Mouse (Mus musculus) midbrain, embryonic 12.5 days (tissue): ENCODE data around the gene Elmo2. TPM values are rescaled to one million over a fixed set of nuclear protein-coding genes. Genes with fewer than 3 reads are reported as not detected.

ENCODE experiments used
- ATAC-seq: fragments of 200-750 bp; cut with Nextera tagmentation; 2 replicates; pipeline ENCODE4 v1.8.0; 2017; ENCODE audit warnings: low read depth, moderate TSS enrichment, moderate library complexity; ENCODE audit not compliant: low FRiP score
- H3K27ac ChIP-seq: fragments of 300-500 bp; sonication (generic); replicated peaks from 2 replicates; pipeline ENCODE4 v1.5.1; 2016; ENCODE audit warnings: mild to moderate bottlenecking
- H3K27me3 ChIP-seq: fragments of 300-500 bp; sonication (generic); 2 replicates; pipeline ENCODE4 v1.6.1; 2016; ENCODE audit warnings: mild to moderate bottlenecking
- H3K36me3 ChIP-seq: fragments of 300-500 bp; sonication (generic); 2 replicates; pipeline ENCODE4 v1.6.1; 2016
- H3K4me1 ChIP-seq: fragments of 300-500 bp; sonication (generic); 2 replicates; pipeline ENCODE4 v1.6.1; 2016
- H3K4me2 ChIP-seq: fragments of 300-500 bp; sonication (generic); replicated peaks from 2 replicates; pipeline ENCODE4 v1.6.1; 2016; ENCODE audit warnings: mild to moderate bottlenecking, moderate library complexity
- H3K4me3 ChIP-seq: fragments of 300-500 bp; sonication (generic); 2 replicates; pipeline ENCODE4 v1.5.1; 2016; ENCODE audit warnings: mild to moderate bottlenecking
- H3K9ac ChIP-seq: fragments of 300-500 bp; sonication (generic); replicated peaks from 2 replicates; pipeline ENCODE4 v1.6.1; 2016; ENCODE audit warnings: mild to moderate bottlenecking, moderate library complexity
- H3K9me3 ChIP-seq: fragments of 300-500 bp; sonication (generic); 2 replicates; pipeline ENCODE4 v1.6.1; 2016; ENCODE audit warnings: mild to moderate bottlenecking
- WGBS: fragments of 180-500 bp; shearing (Covaris S2); methylation state at CpG from one replicate; pipeline ENCODE4 v1.1.7; 2016; 5-methylcytosine and 5-hydroxymethylcytosine counted together
- polyA plus RNA-seq: library from polyadenylated mRNA; unstranded; fragments of >200 nt; fragmentation: Nextera tagmentation; extraction: Ambion mirVana; gene quantifications from 2 replicates; pipeline ENCODE4 v1.2.1, GENCODE M21; 2016

Elmo2 gene
- polyA plus RNA-seq, 1 experiment from 2014 or later: 88.2 TPM

GRCm38 (mm10) chr2:165321981-165322735 is 4.1 kb downstream of the Elmo2 start:
- 90% methylated on average over 22 of the region's 22 CpGs for WGBS
- H3K4me3 ChIP-seq: no peak overlapping the region

DNA sequence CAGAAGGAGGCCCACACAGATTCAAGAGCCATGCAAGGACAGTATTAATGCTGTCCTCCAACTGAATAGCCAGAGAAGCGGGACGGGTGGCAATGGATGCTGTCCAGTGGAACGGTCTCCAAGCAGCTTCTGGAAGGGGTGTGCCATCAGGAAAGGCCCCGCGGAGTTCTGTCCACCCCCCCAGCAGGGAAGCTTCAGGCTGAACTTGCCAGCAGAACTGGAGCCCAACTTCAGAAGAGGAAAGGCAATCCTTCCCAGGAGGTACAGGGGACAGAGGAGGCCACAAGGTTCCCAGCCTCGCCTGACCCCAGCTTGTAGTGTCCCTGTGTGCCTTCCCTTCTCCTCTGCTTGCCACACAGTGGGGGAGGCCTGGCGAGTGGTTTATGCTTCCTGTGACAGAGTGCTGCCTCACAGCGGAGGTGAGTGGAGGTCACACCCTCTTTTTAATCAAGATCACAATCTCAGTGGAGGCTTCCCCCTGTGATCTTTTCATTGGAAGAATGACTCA is 4.8 kb downstream of the Elmo2 start:
- no peaks in the 10 kb centered on the region for H3K36me3 ChIP-seq
- no peak for ATAC-seq
- no peak overlapping the region for H3K9ac ChIP-seq
- 59% methylated on average over 8 of the region's 8 CpGs for WGBS
- no peaks in the 10 kb centered on the region for H3K9me3 ChIP-seq
- no peak overlapping the region for H3K4me2 ChIP-seq
- H3K4me1 ChIP-seq: peaks cover 80% of the 10 kb centered on the region
- peak overlapping the region; percentile 36; the same call in 1 of the 2 replicates for H3K27ac ChIP-seq
- H3K4me3 ChIP-seq: no peak overlapping the region
- peaks cover 32% of the 10 kb centered on the region for H3K27me3 ChIP-seq

More at GRCm38 (mm10) chr2:165321981-165322735, 4.1 kb downstream of the Elmo2 start:
- Histone ChIP-seq H3K27ac (no peak overlapping the region), H3K4me2 (no peak overlapping the region), H3K9ac (no peak overlapping the region), H3K9me3 (no peaks in the 10 kb centered on the region), H3K36me3 (no peaks in the 10 kb centered on the region), H3K4me1 (peaks cover 78% of the 10 kb centered on the region), H3K27me3 (peaks cover 32% of the 10 kb centered on the region)
- no peak for ATAC-seq

DNA sequence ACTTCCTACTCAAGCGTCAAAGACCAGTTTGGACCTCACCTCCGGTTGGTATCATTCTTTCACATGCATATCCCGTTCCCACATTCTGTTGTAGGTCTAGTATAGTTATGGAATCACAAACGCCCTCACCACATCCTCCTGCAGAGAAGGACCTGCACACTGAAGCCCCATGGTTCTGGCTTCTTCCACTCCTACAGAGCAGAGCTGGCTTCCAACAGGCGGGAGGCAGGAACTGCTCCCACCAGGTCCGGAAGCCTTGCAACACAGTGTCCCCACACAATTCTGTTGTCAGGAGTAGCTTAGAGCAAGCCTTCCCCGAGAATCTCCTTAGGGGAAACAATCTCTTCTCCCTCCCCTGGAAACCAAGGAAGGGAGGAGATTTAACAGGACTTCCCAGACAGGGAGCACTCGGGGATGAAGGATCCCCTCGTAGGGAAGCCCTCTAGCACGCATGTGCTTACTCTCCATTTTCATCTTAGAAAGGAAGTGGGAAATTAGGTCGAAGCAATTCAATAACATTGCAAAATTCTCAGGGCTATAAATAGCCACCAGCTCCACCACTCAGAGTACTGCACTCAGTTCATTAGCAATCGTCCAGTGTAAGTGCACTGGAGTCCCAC is 5.6 kb downstream of the Elmo2 start:
- peaks cover 40% of the 10 kb centered on the region for H3K27me3 ChIP-seq
- peaks cover 4% of the 10 kb centered on the region for H3K36me3 ChIP-seq
- no peak overlapping the region for H3K4me3 ChIP-seq
- ATAC-seq: no peak
- no peak overlapping the region for H3K4me2 ChIP-seq
- no peak overlapping the region for H3K27ac ChIP-seq
- no peaks in the 10 kb centered on the region for H3K9me3 ChIP-seq
- no peak overlapping the region for H3K9ac ChIP-seq
- WGBS: 72% methylated on average over 12 of the region's 12 CpGs
- peaks cover 87% of the 10 kb centered on the region for H3K4me1 ChIP-seq

- ATAC-seq: no peak
- Histone ChIP-seq H3K4me1 (peaks cover 84% of the 10 kb centered on the region), H3K36me3 (peaks cover 16% of the 10 kb centered on the region), H3K9ac (no peak overlapping the region), H3K4me2 (no peak overlapping the region), H3K9me3 (no peaks in the 10 kb centered on the region), H3K4me3 (no peak overlapping the region), H3K27ac (no peak overlapping the region), H3K27me3 (peaks cover 51% of the 10 kb centered on the region)
- 78% methylated on average over 4 of the region's 4 CpGs for WGBS
Measured at GRCm38 (mm10) chr2:165319503-165319902, 6.8 kb downstream of the Elmo2 start.

DNA sequence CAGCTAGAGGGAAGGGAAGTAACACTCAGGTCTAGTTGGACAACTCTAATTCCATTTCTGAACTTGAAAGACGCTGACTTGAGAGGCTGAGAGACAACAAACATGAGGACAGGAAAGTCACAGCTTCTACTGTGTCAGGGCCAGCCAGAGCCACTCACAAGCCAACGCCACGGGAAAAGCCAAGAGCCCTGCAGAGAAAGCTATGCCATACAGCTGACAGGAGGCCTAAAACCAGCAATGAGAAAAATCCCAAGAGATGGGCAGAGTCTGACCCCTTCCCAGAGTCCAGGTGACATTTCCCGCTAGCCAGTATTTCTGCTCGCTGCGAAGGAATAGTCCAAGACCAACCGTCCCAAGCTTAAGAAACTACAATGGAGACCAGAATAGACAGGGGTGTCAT is 7.3 kb downstream of the Elmo2 start:
- H3K4me1 ChIP-seq: peaks cover 84% of the 10 kb centered on the region
- no peak for ATAC-seq

DNA sequence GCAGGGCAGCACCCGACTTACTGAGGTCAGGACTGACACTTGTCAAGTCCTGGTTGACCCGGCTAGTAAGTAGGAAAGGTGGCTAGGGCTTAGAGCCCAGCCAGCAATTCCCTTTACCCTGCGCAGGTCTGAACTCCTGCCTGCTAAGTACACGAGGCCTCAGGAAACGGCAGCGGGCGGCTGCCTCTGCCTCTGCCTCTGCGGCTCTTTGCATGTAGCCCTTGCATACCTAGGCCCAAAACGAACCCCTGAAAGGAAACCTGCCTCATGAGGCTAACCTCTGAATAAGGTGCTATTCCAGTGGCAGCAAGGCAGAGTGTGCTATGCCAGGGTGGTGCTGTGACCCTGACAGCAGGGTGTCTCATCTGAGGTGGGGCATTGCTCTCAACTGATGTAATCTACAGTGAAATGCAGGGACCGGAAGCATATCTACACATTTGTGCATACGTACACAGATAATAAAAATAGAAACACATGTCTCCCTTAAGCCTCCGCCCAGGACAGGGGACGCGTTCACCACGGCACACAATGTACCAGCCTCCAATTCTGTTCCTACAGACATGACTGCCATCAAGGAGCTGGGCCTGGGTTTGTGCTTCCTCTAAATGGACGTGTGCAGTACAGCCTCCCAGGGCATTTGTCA is 8.5 kb downstream of the Elmo2 start:
- Histone ChIP-seq H3K27ac (peak overlapping the region; percentile 93), H3K4me3 (no peak overlapping the region), H3K9me3 (no peaks in the 10 kb centered on the region), H3K4me1 (peaks cover 79% of the 10 kb centered on the region), H3K4me2 (peak overlapping the region; percentile 42), H3K36me3 (peaks cover 31% of the 10 kb centered on the region), H3K27me3 (peaks cover 62% of the 10 kb centered on the region), H3K9ac (peak overlapping the region; percentile 22)
- whole genome bisulfite sequencing: 40% methylated on average over 16 of the region's 16 CpGs
- no peak for ATAC-seq

More for the DNA sequence above, 7.3 kb downstream of the Elmo2 start:
- peaks cover 21% of the 10 kb centered on the region for H3K36me3 ChIP-seq
- H3K9me3 ChIP-seq: no peaks in the 10 kb centered on the region
- no peak overlapping the region for H3K27ac ChIP-seq
- 86% methylated on average over 7 of the region's 7 CpGs for WGBS
- peaks cover 57% of the 10 kb centered on the region for H3K27me3 ChIP-seq
- no peak overlapping the region for H3K9ac ChIP-seq
- no peak overlapping the region for H3K4me3 ChIP-seq
- H3K4me2 ChIP-seq: no peak overlapping the region

- H3K4me2 ChIP-seq: peak overlapping the region; percentile 42
- WGBS: 4% methylated on average over 9 of the region's 9 CpGs
- H3K27me3 ChIP-seq: peaks cover 69% of the 10 kb centered on the region
- peaks cover 75% of the 10 kb centered on the region for H3K4me1 ChIP-seq
- H3K36me3 ChIP-seq: peaks cover 38% of the 10 kb centered on the region
- H3K9me3 ChIP-seq: no peaks in the 10 kb centered on the region
- peak overlapping the region; percentile 29 for H3K9ac ChIP-seq
- peak; percentile 92 for ATAC-seq
- H3K4me3 ChIP-seq: peak overlapping the region; percentile 7; the same call in 1 of the 2 replicates
- H3K27ac ChIP-seq: peak overlapping the region; percentile 93
Measured at GRCm38 (mm10) chr2:165316837-165317473, 9.3 kb downstream of the Elmo2 start.

DNA sequence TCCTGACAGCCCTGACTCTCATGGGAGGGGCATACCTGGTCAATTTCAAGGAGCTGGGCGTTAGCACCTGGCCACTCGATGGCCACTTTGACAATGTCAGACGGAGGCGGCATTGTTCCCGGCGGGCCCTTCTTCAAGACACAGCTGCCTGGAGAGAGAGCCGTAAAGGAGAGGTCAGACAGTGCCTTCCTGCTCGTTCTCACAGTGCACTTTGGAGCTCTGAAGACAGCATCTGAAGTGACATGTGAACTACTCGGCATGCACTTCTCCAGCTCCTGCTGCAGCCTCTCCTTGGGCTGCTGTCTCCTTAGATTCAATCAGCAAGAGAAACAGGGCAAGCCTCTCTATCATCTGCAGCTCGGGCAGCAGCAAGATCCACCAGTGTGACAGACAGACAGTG is 10.1 kb downstream of the Elmo2 start:
- H3K27ac ChIP-seq: peak overlapping the region; percentile 93
- H3K4me2 ChIP-seq: peak overlapping the region; percentile 42
- H3K9me3 ChIP-seq: no peaks in the 10 kb centered on the region
- H3K36me3 ChIP-seq: peaks cover 43% of the 10 kb centered on the region
- no peak; the same call in 1 of the 2 replicates for ATAC-seq
- peaks cover 75% of the 10 kb centered on the region for H3K4me1 ChIP-seq
- H3K27me3 ChIP-seq: peaks cover 67% of the 10 kb centered on the region
- H3K9ac ChIP-seq: peak overlapping the region; percentile 29
- WGBS: 39% methylated on average over 10 of the region's 10 CpGs
- peak overlapping the region; percentile 7; the same call in 1 of the 2 replicates for H3K4me3 ChIP-seq

DNA sequence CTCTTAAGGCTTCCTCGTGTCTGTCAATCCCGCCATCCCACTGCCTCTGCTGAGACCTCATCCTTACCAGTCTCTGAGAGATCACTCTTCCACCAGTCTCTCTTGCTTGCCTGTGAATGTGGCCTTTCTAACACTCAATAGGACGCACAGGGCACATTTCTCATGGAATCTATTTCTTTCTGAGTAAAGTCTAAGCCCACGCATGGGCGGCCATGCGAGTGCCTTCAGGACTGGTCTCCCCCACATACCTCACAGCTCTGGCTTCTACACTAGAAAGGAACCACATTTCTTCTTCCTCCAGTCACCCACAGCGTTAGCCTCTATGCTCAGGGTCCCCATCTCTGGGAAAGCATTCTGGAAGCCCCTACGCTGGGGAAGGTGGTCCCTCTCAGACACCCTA is 12.1 kb downstream of the Elmo2 start:
- H3K9ac ChIP-seq: no peak overlapping the region
- H3K4me2 ChIP-seq: no peak overlapping the region
- H3K4me3 ChIP-seq: no peak overlapping the region
- ATAC-seq: no peak
- H3K27me3 ChIP-seq: peaks cover 61% of the 10 kb centered on the region
- peaks cover 50% of the 10 kb centered on the region for H3K36me3 ChIP-seq
- 71% methylated on average over 8 of the region's 8 CpGs for WGBS
- H3K9me3 ChIP-seq: no peaks in the 10 kb centered on the region
- H3K27ac ChIP-seq: no peak overlapping the region
- peaks cover 76% of the 10 kb centered on the region for H3K4me1 ChIP-seq

- H3K9ac ChIP-seq: 0 out of 2 replicates have a peak overlapping the region, but pooled peaks have one; percentile 2
- 62% methylated on average over 7 of the region's 7 CpGs for WGBS
- no peak overlapping the region for H3K4me3 ChIP-seq
- peaks cover 59% of the 10 kb centered on the region for H3K27me3 ChIP-seq
- no peak for ATAC-seq
- H3K9me3 ChIP-seq: no peaks in the 10 kb centered on the region
- H3K27ac ChIP-seq: no peak overlapping the region
- H3K4me2 ChIP-seq: no peak overlapping the region
- peaks cover 58% of the 10 kb centered on the region for H3K4me1 ChIP-seq
- H3K36me3 ChIP-seq: peaks cover 68% of the 10 kb centered on the region
Measured at GRCm38 (mm10) chr2:165312381-165312780, 13.9 kb downstream of the Elmo2 start.

GRCm38 (mm10) chr2:165311577-165311976 is 14.7 kb downstream of the Elmo2 start:
- no peaks in the 10 kb centered on the region for H3K9me3 ChIP-seq
- no peak for ATAC-seq
- 66% methylated on average over 12 of the region's 12 CpGs for WGBS
- no peak overlapping the region for H3K27ac ChIP-seq
- no peak overlapping the region for H3K4me2 ChIP-seq
- no peak overlapping the region for H3K9ac ChIP-seq
- H3K36me3 ChIP-seq: peaks cover 76% of the 10 kb centered on the region
- no peak overlapping the region for H3K4me3 ChIP-seq
- peaks cover 59% of the 10 kb centered on the region for H3K27me3 ChIP-seq
- H3K4me1 ChIP-seq: peaks cover 50% of the 10 kb centered on the region
